Mouse (Mus musculus) E14TG2a.4 (cell line): Measurements from ENCODE around the gene Eml3.

Experiments
- CTCF ChIP-seq: conservative IDR thresholded peaks from 2 replicates; pipeline ENCODE4 v1.5.1; 2014; ENCODE audit warnings: low read length
- NANOG ChIP-seq: IDR thresholded peaks from 2 replicates; pipeline ENCODE4 v1.6.1; 2014; ENCODE audit warnings: borderline replicate concordance, low read length, mixed read lengths

- TF ChIP-seq CTCF, result no peak
- TF ChIP-seq NANOG, result no peak
Measured at GRCm38 (mm10) chr19:8967373-8967743, 38.0 kb downstream of the Eml3 start.
